Mouse (Mus musculus) myocyte (in vitro differentiated cells): ENCODE measurements at regions not wholly inside any gene's neighbourhood (a gene's known extent, or its start where the extent isn't known, plus 50 kb on each side); places are given as distances from the start of the nearest gene placed in this dataset.

Experiments
- MAX ChIP-seq: IDR thresholded peaks from one replicate; pipeline ENCODE4 v1.6.1; 2011; ENCODE audit warnings: low read depth, mild to moderate bottlenecking, control low read depth
- MYOD1 ChIP-seq, 3 experiments: IDR thresholded peaks; one replicate each; pipeline ENCODE4 v1.6.1; 2011; ENCODE audit warnings: control low read depth in 2 of 3, low read depth in 2 of 3, mild to moderate bottlenecking in 2 of 3, moderate library complexity in 1 of 3; ENCODE audit not compliant: insufficient read length in 2 of 3, control insufficient read depth in 1 of 3
- POLR2A ChIP-seq: IDR thresholded peaks from one replicate; pipeline ENCODE4 v1.6.1; 2011; ENCODE audit warnings: low read depth, mild to moderate bottlenecking, control low read depth, moderate library complexity; ENCODE audit not compliant: insufficient read length
- TCF12 ChIP-seq: IDR thresholded peaks from one replicate; pipeline ENCODE4 v1.6.1; 2011; ENCODE audit warnings: mild to moderate bottlenecking, control low read depth; ENCODE audit not compliant: poor library complexity, insufficient read depth, severe bottlenecking
- TCF3 ChIP-seq: IDR thresholded peaks from one replicate; pipeline ENCODE4 v1.6.1; 2011; ENCODE audit warnings: low read depth, control low read depth; ENCODE audit not compliant: insufficient read length
- USF1 ChIP-seq: IDR thresholded peaks from one replicate; pipeline ENCODE4 v1.6.1; 2011; ENCODE audit warnings: low read depth, mild to moderate bottlenecking, control low read depth, moderate library complexity

DNA sequence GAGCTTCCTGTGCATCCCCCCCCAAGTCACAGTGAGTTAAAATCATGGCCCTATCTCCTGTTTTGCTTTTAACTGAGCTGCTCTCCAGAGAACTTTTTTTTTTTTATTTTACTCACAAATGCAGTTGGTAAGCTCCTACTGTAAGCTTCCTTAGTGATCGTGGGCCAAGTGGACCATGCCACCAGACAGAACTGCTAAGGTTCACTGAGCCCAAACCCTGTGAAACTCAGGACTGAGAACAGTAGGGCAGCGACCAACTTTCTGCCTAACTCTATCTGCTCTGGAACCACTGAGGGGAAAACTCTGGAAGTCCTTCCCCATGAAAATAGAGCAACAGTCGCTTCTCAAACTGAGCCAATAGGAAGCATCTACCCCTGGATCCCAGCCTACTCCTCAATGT lies 1041.8 kb downstream of the Fam19a2 start:
- TF ChIP-seq TCF3: no peak
- TF ChIP-seq POLR2A: no peak
- TF ChIP-seq USF1: no peak
- TF ChIP-seq MYOD1 (IDR thresholded peaks at IDR 0.05; ENCODE audit: control insufficient read depth in 1 of 3, insufficient read length in 2 of 3, low read depth in 2 of 3): no peak
- no peak for TF ChIP-seq TCF12
- TF ChIP-seq MAX: no peak
